Mouse (Mus musculus): Measurements from ENCODE around the gene Soga3.

Soga3 gene

DNA sequence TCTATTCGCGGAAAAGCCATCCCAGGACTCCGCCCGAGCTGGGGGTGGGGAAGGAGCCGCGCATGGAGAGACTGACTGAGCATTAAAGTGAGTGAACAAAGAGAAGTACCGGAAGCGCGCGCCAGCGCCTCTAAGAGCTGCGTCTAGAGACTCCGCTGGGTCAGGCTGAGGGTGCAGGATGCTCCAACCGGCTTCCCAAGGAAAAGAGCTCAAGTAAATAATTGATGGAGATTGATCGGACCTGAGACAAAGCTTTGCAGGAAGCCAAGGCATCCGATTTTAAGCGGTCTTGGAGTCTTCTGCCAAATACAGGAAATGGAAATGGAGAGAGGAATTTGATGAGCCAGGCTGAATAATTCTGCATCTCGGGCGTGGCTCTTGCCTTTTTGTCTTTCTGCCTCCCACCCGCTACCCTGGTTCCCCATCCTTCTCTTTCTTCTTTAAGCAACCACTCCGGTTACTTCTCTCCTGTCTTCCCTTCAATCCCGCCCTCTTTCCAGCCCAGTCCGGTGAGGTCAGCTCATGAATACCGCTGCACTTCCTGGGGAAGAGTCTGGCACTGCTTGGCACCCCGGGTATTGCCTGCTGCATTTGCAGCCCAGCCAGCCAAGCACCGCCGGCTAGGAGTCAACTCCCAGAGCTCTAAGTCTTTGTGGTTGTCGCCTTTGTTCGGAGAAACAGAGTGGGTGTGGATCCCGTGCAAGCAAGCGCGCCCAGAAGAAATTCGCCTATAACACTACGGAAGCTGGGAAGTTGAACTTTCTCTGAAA, at the start of gene Soga3:
TSS of gene Soga3 (plus strand) at position 274 of the 770 bp plus-strand sequence.
- no peak for DNase-seq

DNA sequence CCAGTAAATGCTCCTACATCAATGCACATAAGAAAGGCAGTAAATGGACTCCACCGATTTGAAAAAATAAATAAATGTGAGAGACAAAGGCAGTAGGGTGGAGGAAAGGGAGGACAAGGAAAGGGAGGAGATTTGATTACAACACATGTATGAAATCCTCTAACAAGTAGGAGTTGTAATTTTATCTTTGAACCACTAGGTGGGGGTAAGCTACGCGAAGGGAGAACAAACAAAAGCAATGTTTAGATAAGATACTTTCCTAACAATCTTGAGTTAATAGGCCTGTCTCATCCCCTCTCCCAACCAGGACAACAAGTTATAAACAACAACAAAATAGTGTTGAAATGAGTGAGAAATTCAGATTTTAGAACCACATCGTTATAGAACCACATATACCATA, 36.7 kb upstream of the Soga3 start:
- DNase-seq = no peak

- DNase-seq = no peak
These were observed 1.0 kb upstream of the Soga3 start for GRCm38 (mm10) chr10:29142556-29143105.

DNA sequence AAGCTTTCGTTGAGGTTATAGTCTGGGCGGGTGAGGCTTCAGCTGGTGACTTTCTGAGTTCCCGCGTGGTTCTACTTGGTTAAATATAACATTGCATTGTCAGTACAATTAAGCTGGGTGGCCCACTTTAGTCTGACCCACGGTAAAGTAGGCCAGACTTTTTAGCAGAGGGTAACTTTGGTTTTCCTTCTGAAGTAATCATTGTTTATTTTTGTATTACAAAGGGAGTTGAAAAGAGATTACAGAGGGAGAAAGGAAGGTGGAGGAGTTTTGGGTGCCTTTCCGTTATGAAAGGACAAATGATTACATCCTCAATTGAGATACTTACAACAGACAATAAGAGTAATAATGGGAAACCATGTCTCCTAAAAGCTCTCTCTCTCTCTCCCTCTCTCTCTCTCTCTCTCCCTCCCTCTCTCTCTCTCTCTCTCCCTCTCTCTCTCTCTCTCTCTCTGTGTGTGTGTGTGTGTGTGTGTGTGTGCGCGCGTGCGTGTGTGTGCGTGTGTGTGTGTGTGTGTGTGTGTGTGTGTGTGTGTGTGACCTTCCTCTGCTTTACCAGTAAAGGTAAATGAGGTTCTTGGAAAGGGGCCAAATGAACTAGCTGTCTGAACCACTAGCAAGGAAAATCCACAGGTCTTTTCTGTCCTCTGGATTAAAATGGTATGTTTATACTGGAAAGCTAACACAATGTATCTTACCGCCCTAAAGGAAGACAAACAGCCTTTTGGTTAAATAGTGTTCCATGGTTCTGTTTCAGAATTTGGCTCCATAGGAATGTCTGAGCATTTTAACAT, 1.2 kb downstream of the Soga3 start:
- DNase-seq = no peak

- no peak for DNase-seq
These were observed 2.7 kb downstream of the Soga3 start for GRCm38 (mm10) chr10:29146198-29146857.

- peak; percentile 89 for DNase-seq
These were observed 3.4 kb downstream of the Soga3 start for GRCm38 (mm10) chr10:29146858-29147640.

DNA sequence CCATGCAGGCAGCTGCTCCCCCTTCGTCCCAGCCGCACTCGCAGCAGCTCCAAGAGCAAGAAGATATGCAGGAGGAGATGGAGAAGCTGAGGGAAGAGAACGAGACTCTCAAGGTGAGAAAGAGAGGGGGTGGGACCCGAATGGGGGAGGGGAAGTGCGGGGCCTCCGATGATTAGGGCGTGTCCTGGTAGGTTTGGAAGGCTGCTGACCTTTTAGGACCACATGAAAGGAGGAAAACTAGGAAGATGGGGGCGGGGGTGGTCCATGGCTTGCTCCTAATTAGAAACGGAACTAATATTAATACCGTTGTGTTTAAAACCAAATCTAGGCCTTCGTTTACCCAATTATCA, 4.0 kb downstream of the Soga3 start:
- no peak for DNase-seq

DNA sequence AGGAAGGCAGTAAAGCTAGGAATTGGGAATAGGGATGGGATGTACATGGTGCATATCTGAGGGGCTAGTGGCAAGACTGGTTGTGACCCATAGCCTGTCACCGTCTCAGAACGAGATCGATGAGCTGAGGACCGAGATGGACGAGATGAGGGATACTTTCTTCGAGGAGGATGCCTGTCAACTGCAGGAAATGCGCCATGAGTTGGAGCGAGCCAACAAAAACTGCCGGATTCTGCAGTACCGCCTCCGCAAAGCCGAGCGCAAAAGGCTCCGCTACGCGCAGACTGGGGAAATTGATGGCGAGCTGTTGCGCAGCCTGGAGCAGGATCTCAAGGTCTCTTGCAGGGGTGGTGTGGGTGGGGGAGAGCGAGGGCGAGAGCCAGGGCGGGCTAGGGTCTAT, 4.4 kb downstream of the Soga3 start:
- DNase-seq = no peak

DNA sequence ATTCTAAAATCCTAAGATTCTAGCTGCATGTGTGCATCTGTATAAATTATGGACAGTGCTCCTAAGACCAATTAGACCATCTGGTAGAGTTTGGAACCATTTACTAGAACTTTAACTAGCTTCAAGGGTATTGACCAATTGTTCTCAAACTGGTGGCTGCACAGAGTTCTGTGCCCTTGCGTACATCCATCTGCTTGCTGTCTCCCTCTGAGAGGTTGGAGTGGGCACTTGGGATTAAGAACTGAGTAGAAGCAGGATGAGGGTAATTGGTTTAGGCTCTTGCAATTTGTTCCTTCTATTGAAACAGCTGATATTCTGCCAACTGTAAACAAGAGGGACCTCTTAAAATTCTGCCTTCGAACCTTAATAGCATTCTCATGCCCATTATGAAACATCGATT, 11.7 kb downstream of the Soga3 start:
- DNase-seq = no peak

DNA sequence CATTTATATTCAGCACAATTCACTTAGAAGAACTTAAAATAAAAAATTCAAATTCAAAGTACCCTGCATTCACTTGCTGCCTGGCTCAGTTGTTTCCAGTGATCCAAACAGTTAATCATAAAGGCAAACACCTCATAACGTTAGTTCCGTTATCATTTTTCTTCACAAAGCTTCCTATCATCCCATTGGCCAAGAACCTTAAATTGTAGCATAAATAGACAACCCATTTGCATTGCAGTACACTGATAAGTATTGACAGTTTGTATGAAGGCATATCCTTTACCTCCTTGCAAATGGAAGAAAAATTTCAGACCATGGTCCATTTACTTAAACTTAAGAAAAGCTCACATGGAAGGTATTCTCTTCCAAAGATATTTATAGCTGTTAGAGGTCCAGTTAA, 18.0 kb downstream of the Soga3 start:
- no peak for DNase-seq

- no peak for DNase-seq
These were observed 30.1 kb downstream of the Soga3 start for GRCm38 (mm10) chr10:29173778-29174177.

- no peak for DNase-seq
These were observed 32.0 kb downstream of the Soga3 start for GRCm38 (mm10) chr10:29175656-29176055.

DNA sequence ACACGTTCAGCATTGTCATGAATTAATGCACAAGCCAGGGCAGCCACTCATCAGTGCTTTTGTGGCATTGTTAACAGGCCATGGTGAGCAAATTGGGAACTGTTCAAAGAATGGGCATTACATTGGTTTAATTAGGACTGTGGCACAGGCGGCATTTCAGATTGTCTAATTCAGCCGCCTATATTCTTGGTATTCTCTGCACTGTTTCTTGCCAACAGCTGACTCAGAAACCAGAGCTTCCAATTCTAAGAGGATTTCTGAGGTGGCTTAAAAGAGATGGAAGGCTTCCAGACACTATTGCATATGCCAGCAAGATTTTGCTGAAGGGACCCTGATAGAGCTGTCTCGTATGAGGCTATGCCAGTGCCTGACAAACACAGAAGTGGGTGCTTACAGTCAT, 33.2 kb downstream of the Soga3 start:
- DNase-seq = no peak

- DNase-seq = no peak
These were observed 34.4 kb downstream of the Soga3 start for GRCm38 (mm10) chr10:29178003-29178402.

DNA sequence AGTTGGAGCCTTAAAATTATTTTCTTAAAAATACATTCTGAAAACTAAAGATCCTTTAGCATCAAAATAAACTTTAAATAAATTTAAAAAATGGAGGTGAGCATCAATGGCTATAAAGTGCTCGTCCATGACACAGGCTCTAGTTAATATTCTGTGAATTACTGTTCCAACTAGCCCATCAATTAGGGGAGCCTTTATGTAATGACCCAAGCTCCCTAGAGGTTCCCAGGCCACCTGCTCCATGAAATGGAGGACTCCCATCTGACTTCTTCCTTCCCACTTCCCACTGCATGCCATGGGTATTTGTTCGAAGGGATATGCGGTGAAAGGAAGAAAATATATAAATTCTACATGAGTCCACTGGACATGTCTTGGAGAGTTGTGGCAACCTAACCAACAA, 36.6 kb downstream of the Soga3 start:
- no peak for DNase-seq

GRCm38 (mm10) chr10:29181046-29181445, 37.4 kb downstream of the Soga3 start:
- DNase-seq = no peak

- no peak for DNase-seq
These were observed 50.1 kb downstream of the Soga3 start for GRCm38 (mm10) chr10:29193769-29194168.

GRCm38 (mm10) chr10:29196811-29197210, 53.2 kb downstream of the Soga3 start:
- no peak for DNase-seq

- no peak for DNase-seq
These were observed 55.0 kb downstream of the Soga3 start, which contains the start of gene Gm49353 for GRCm38 (mm10) chr10:29198642-29199041. Gene Gm49353 (plus strand): TSS chr10:29198954.

GRCm38 (mm10) chr10:29199835-29200234, 56.2 kb downstream of the Soga3 start:
- DNase-seq = no peak

GRCm38 (mm10) chr10:29200609-29201008, 57.0 kb downstream of the Soga3 start:
- DNase-seq = no peak

- peak; percentile 16 for DNase-seq
These were observed 63.1 kb downstream of the Soga3 start for GRCm38 (mm10) chr10:29206730-29207129.

DNA sequence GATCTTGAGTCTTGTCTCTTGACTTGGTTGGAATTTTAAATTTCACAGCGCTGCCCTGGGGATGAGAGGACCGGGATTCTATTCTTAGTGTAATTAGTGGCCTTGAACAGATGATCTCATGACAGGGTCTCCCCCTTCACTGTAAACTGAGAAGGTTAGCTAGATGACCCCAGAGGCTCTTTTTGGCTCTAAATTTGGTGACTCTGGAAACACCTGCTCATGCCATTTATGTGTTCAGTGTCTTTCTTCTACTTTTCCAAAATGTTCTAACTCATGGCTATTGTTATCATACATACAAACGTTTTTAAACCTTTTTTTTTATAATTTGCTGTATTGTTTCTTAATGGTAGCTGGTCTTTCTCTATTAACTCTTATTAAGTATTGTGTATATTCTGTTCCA, 65.1 kb downstream of the Soga3 start:
- no peak for DNase-seq
